Mouse (Mus musculus) T-cell, adult 2 months (primary cell): Measurements from ENCODE around the gene Atp13a3.
"Not testable (repeated sequence)": the region's sequence is repeated elsewhere in the genome, so short reads cannot be mapped to it uniquely, and the experiment has no call there.

Experiments used
- DNase-seq: peaks from one replicate; pipeline ENCODE4 v3.0.0; 2022; ENCODE audit warnings: low spot score

Gene Atp13a3

GRCm38 (mm10) chr16:30405925-30406670, at the start of gene Atp13a3:
TSS of gene Atp13a3 (minus strand) at chr16:30405975.
- DNase-seq, result no peak

DNA sequence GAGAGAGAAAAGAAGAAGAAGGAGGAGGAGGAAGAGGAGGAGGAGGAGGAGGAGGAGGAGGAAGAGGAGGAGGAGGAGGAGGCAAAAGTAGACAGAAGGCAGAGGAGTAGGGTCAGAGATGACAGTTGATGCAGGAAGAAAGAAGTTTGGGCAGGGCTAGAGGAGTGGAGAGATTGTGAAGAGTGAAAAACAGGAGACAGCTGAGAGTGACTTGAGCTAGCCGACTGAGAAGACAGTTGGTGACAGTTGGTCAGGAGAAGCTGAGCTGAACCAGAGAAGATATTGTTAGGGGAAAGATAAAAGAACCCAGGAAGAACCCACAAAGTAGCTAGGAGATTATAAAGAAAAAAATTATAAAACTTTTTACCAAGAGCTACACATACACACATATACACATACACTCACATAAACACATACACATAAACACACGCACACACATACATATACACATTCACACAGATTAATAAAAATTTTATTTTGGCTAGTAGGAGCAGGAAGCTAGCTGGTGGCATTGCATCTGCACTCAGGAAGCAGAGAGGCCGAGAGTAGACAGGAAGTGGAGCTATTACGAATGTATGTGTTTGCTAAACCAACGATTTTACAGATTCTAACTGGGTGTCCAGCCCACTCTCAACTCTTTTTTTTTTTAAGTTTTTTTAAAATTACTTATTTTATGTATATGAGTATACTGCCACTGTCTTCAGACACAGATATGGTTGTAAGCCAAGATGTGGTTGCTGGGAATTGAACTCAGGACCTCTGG, 47.6 kb upstream of the Atp13a3 start:
- peak; percentile 15 for DNase-seq

DNA sequence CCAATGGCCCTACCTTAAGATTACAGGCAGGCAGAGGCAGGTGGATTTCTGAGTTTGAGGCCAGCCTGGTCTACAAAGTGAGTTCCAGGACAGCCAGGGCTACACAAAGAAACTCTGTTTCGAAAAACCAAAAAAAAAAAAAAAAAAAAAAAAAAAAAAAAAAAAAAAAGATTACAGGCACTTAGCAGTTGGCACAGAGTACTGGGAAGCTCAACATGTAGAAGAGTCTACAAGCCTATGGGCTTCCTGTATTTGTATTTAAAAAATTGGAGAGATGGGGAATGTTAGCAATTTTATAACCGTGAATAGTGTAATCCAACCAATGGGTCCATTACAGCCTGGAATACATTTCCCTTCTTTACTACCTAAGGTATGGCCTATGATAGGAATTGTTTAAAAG, 45.4 kb upstream of the Atp13a3 start:
- DNase-seq, result not testable (repeated sequence)

GRCm38 (mm10) chr16:30449017-30449416, 43.2 kb upstream of the Atp13a3 start:
- DNase-seq, result no peak

DNA sequence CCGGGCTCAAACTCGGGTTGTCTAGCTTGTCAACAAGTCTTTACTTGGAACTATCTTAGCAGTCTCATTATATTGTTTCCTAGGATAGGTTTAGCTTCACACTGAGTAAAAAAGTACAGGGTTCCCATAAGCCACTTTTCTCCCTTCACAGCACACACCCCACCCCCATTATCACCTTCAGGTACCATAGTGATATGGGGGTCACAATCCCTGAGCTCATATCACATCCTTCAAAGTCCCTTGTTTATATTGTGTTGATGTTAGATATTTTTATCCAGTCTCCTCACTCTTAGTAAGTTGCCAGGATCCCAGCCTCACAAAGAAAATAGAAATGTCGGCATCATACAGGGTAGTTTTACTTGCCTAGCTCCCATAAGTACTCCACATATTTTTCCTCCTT, 42.4 kb upstream of the Atp13a3 start:
- DNase-seq, result no peak

DNA sequence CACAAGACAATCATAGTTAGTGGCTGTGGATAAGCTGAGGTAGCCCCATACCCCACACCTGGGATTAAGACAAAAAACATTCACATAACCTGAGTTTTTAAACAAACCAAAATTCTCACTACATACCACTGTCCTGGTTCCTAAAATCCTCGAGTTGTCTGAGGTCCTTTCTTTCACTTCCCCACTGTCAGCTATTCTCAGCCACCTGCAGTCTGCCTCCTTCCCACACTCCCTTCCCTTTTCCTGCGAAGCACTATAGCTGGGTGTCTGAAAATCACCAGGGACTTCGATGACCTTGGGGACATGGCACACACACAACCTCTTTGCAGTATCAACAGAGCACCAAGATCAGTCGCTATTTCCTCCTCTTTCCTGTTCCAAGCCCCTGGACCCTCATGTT, 41.9 kb upstream of the Atp13a3 start:
- DNase-seq, result no peak

GRCm38 (mm10) chr16:30443411-30443810, 37.6 kb upstream of the Atp13a3 start:
- no peak for DNase-seq

DNA sequence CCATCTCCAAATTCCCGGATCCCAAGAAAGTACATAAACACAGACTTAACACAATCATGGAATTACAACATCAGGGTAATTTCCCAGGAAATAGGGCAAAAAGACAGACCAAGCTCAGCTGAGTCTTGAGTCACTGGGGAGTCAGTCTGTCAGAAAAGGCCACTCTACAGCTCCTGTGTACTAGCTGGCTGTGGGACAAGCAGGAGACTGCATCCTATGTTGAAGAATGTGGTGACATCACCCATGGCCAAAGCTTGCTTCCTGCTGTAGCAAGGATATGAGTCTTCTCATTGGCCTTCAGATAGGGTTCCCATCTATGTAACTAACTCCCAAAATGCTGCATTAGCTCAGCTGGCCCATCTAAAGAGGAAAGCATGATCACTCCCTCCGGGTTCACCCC, 36.7 kb upstream of the Atp13a3 start:
- DNase-seq, result no peak

DNA sequence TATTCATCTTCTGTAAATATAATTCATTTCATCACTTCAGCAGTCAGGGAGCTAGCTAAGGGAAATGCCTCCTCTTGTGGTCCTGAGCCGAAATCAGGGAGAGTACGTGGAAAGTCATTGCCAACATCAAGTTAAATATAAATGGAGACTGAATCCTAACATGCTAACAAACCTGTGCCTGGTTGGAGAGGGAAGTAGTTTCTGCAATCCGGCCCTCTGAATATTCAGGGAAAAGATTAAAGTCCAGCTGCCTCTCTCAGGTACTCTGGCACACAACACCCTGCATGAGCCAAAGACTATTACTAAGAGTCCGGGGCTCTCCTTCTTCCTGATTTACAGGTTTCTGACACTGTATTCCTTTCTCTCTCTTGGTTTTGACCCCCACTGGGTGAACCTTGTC, 35.6 kb upstream of the Atp13a3 start:
- DNase-seq, result no peak

- no peak for DNase-seq
Measured at GRCm38 (mm10) chr16:30439841-30440240, 34.1 kb upstream of the Atp13a3 start.

DNA sequence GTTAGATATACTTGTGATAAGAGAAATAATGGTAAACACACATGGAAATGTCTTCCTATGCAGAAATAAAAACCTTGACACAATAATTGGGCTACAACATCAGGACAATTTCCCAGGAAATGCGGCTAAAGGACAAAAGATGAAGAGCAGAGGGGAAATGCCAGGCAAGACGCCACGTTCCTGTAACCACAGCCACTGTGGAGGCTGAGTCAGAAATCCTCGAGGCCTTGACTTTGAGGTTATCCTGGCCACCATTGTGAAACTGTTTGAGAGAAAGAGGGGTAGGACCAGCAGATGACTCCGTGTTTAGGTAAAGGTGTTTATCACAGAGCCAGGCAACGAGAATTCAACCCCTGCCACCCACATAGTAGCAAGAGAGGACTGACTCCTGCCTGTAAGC, 33.6 kb upstream of the Atp13a3 start:
- DNase-seq, result no peak

GRCm38 (mm10) chr16:30436276-30436675, 30.5 kb upstream of the Atp13a3 start:
- DNase-seq, result no peak

DNA sequence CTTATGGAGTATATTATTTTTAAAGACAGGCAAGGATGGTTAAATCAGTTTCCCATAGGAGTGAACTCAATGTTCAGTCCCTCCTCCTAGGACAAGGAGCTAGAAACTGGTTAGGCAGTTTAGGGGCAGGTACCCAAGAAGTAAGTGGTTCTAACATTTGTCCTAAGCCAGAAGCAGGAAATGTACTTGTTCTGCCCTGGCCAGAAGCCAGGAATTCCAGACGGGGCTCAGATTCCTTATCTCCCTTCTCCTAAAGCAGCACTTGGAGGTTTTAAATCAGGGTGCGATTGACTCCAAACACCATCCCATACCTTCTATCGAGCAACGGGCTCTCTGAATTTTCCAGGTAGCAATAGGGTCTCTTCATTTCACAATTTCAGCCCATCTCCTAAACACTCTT, 29.6 kb upstream of the Atp13a3 start:
- no peak for DNase-seq

DNA sequence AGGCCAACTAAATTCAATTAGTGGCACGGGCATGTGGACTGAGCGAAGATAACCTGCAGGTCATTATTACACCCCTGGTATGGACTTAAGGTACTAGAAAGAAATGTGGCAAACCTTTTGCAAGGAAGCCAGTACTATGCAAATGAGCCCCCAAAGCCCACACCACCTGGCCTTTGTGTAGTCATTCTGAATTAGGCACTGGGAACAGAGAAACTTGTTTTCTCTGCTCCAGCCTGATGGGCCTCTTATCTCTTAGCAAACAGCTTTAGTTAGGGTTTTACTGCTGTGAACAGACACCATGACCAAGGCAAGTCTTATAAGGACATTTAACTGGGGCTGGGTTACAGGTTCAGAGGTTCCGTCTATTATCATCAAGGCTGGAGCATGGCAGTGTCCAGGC, 27.4 kb upstream of the Atp13a3 start:
- no peak for DNase-seq

DNA sequence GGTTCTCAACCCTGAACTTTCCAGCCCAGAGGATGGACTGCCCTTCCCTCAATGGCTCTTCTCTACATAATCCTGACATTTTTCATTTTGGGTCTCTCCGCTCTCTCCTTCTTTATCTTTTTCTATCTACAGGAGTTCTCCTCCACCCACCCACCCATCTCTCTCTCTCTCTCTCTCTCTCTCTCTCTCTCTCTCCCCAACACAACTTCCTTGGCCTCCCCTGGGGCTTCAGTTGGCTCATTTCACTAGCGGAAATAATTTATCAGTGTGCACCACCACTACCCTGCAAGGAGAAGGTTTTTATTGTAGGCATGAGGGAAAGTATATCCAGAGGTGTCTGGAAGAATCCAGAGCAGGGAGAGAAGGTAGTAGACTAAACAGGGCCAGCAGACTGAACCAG, 26.3 kb upstream of the Atp13a3 start:
- no peak for DNase-seq

GRCm38 (mm10) chr16:30430512-30431088, 24.8 kb upstream of the Atp13a3 start:
- no peak for DNase-seq

- DNase-seq, result no peak
Measured at GRCm38 (mm10) chr16:30428753-30429260, 23.0 kb upstream of the Atp13a3 start.

GRCm38 (mm10) chr16:30427466-30427865, 21.7 kb upstream of the Atp13a3 start:
- no peak for DNase-seq

DNA sequence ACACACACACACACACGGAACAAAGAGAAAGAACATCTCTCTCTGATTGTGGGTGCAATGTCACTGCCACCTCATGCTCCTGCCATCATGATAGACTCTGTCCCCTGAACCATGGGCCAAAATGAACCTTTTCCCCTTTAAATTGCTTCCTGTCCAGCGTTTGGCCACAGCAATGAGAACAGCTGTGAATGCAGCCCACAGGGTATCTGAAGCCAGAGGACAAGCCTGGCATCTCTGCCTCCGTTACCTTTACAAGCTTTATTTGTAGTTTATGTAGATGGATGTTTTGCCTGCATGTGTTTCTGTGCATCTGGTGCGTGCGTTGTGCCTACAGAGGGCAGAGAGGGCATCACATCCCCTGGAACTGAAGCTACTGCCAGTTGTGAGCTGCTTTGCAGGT, 21.2 kb upstream of the Atp13a3 start:
- no peak for DNase-seq

DNA sequence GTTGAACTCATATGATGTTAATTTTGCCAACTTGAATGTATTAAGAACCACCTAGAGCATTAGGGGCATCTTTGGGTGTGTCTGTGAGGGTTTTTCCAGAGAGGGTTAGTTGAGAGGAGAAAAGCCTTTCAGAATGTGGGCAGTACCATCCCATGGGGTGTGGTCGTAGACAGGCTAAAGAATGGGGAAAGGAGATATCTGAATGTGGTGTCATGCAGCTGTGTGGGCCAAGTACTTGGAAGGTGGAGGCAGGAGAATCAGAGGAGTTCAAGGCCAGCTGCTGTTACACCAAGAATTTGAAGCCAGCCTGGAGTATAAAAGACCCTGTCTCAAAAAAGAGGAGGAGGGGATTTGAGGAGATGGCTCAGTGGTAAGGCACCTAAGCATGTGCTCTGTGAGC, 20.2 kb upstream of the Atp13a3 start:
- DNase-seq, result no peak

DNA sequence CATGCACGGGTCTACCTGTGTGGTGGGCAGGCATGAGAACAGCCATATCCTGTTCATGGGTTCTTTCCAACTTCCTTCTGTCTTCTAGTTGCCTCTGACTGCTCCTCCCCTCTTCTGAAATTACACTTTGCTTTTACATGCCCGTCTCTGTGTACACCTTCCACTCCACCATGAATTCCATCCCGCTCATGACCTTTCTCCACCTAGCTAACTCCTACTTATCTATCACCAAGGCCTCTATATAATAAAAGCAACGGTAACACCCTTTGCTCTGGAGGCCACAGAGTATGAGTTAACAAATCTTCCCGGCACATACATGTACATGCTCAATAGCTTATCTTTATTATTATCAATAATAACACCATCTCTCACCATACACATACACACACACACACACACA, 18.3 kb upstream of the Atp13a3 start:
- no peak for DNase-seq

DNA sequence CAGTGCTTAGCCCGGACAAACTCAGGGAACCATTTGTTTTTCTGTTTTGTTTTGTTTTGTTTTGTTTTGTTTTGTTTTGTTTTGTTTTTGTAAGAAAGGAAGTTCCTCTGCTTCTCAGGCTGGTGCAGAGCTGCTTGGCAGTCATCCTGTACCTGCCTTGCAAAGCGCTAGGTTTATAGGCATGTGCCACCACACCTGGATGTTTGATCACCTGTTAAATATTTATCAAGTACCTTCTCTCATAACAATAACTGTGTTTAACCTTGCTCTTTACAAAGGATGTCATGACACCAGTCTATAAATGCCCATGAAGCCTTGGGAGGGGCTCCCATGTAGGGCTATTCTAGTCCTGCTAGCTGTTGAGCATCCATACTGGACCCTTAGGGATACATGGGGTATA, 10.9 kb upstream of the Atp13a3 start:
- DNase-seq, result no peak

DNA sequence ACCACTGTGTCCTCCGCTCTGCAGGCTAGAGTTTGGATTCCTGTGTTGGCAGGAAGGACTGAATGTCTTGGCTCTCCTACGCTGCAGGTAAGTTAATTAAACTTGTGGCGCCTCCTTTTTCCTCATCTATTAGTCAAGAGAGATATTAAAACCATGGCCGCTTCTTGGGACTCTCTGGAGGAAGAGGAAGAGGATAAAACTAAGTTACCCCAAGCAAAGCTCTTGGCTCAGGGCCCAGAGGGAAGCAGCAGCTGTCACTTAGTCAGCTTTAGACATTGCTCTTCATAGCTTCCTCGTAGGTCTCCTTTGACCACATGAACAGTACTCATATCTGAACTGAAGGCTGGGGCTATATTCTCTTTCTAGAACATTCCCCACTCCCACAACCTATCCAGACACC, 10.5 kb upstream of the Atp13a3 start:
- no peak for DNase-seq
